Mouse (Mus musculus) cerebral cortex, adult 2 months (tissue): ENCODE data around the gene Hip1.

Experiments
- WGBS: fragments of 180-500 bp; shearing (Covaris S2); methylation state at CpG from one replicate; pipeline ENCODE4 v1.1.7; 2018; 5-methylcytosine and 5-hydroxymethylcytosine counted together

The Hip1 gene

GRCm38 (mm10) chr5:135492126-135492525 is 52.8 kb downstream of the Hip1 start:
- WGBS, result 97% methylated on average over 2 of the region's 2 CpGs

GRCm38 (mm10) chr5:135489695-135490294 is 55.1 kb downstream of the Hip1 start:
- WGBS, result 6% methylated on average over 14 of the region's 14 CpGs

- 1% methylated on average over 57 of the region's 59 CpGs for WGBS
These were observed 55.8 kb downstream of the Hip1 start for GRCm38 (mm10) chr5:135488881-135489694.

GRCm38 (mm10) chr5:135488222-135488880 is 56.6 kb downstream of the Hip1 start:
- WGBS, result 4% methylated on average over 19 of the region's 19 CpGs

GRCm38 (mm10) chr5:135485289-135485688 is 59.6 kb downstream of the Hip1 start:
- WGBS, result 72% methylated on average over 3 of the region's 3 CpGs

GRCm38 (mm10) chr5:135483865-135484264 is 61.1 kb downstream of the Hip1 start:
- WGBS, result 94% methylated on average over 6 of the region's 6 CpGs

GRCm38 (mm10) chr5:135478877-135479600 is 65.9 kb downstream of the Hip1 start:
- WGBS, result 75% methylated on average over 12 of the region's 12 CpGs

GRCm38 (mm10) chr5:135476199-135476598 is 68.7 kb downstream of the Hip1 start:
- 93% methylated on average over 5 of the region's 5 CpGs for WGBS

- 68% methylated on average over 6 of the region's 6 CpGs for WGBS
These were observed 72.5 kb downstream of the Hip1 start for GRCm38 (mm10) chr5:135472405-135472804.

GRCm38 (mm10) chr5:135471747-135472146 is 73.2 kb downstream of the Hip1 start:
- WGBS, result 61% methylated on average over 4 of the region's 4 CpGs

GRCm38 (mm10) chr5:135468280-135468679 is 76.6 kb downstream of the Hip1 start:
- 93% methylated on average over 6 of the region's 6 CpGs for WGBS

GRCm38 (mm10) chr5:135465833-135466291 is 79.1 kb downstream of the Hip1 start:
- WGBS, result 52% methylated on average over 7 of the region's 7 CpGs

- 75% methylated on average over 8 of the region's 8 CpGs for WGBS
These were observed 81.5 kb downstream of the Hip1 start for GRCm38 (mm10) chr5:135463380-135463779.

- 45% methylated on average over 4 of the region's 4 CpGs for WGBS
These were observed 84.1 kb downstream of the Hip1 start for GRCm38 (mm10) chr5:135460833-135461173.

- WGBS, result 44% methylated on average over 12 of the region's 12 CpGs
These were observed 84.6 kb downstream of the Hip1 start for GRCm38 (mm10) chr5:135460152-135460832.

GRCm38 (mm10) chr5:135459486-135459885 is 85.4 kb downstream of the Hip1 start:
- 72% methylated on average over 3 of the region's 3 CpGs for WGBS

GRCm38 (mm10) chr5:135457961-135458360 is 87.0 kb downstream of the Hip1 start:
- WGBS, result 92% methylated on average over 16 of the region's 16 CpGs

GRCm38 (mm10) chr5:135456515-135456914 is 88.4 kb downstream of the Hip1 start:
- WGBS, result 98% methylated on average over 9 of the region's 9 CpGs

- 99% methylated on average over 2 of the region's 2 CpGs for WGBS
These were observed 90.7 kb downstream of the Hip1 start for GRCm38 (mm10) chr5:135454256-135454655.

GRCm38 (mm10) chr5:135451559-135451958 is 93.4 kb downstream of the Hip1 start:
- WGBS, result 94% methylated on average over 5 of the region's 5 CpGs

GRCm38 (mm10) chr5:135451100-135451499 is 93.8 kb downstream of the Hip1 start:
- WGBS, result 42% methylated on average over 8 of the region's 8 CpGs
